Mouse (Mus musculus) limb, embryonic 13.5 days (tissue): ENCODE data around the gene Prss57. TPM values are rescaled to one million over a fixed set of nuclear protein-coding genes. Genes with fewer than 3 reads are reported as not detected.

Experiments used
- ATAC-seq: fragments of 200-750 bp; cut with Nextera tagmentation; 2 replicates; pipeline ENCODE4 v1.8.0; 2017; ENCODE audit warnings: low read depth, moderate number of reproducible peaks, moderate TSS enrichment; ENCODE audit not compliant: low FRiP score
- H3K27ac ChIP-seq: fragments of 300-500 bp; sonication (generic); 2 replicates; pipeline ENCODE4 v1.5.1; 2015; ENCODE audit warnings: inconsistent platforms, mild to moderate bottlenecking, moderate library complexity
- H3K27me3 ChIP-seq: fragments of 300-500 bp; sonication (generic); 2 replicates; pipeline ENCODE4 v1.6.1; 2015; ENCODE audit warnings: mild to moderate bottlenecking, inconsistent platforms
- H3K36me3 ChIP-seq: fragments of 300-500 bp; sonication (generic); 2 replicates; pipeline ENCODE4 v1.6.1; 2015; ENCODE audit warnings: inconsistent platforms, mild to moderate bottlenecking, moderate library complexity
- H3K4me1 ChIP-seq: fragments of 300-500 bp; sonication (generic); 2 replicates; pipeline ENCODE4 v1.6.1; 2015; ENCODE audit warnings: inconsistent platforms
- H3K4me2 ChIP-seq: fragments of 300-500 bp; sonication (generic); replicated peaks from 2 replicates; pipeline ENCODE4 v1.6.1; 2015; ENCODE audit warnings: inconsistent platforms, mild to moderate bottlenecking, moderate library complexity
- H3K4me3 ChIP-seq: fragments of 300-500 bp; sonication (generic); 2 replicates; pipeline ENCODE4 v1.5.1; 2015; ENCODE audit warnings: moderate library complexity, mild to moderate bottlenecking, inconsistent platforms
- H3K9ac ChIP-seq: fragments of 300-500 bp; sonication (generic); 2 replicates; pipeline ENCODE4 v1.6.1; 2015; ENCODE audit warnings: mild to moderate bottlenecking, inconsistent platforms
- H3K9me3 ChIP-seq: fragments of 300-500 bp; sonication (generic); 2 replicates; pipeline ENCODE4 v1.6.1; 2016; ENCODE audit warnings: inconsistent platforms
- WGBS: fragments of 180-500 bp; shearing (Covaris S2); methylation state at CpG from one replicate; pipeline ENCODE4 v1.1.7; 2015; 5-methylcytosine and 5-hydroxymethylcytosine counted together
- polyA plus RNA-seq: library from polyadenylated mRNA; unstranded; fragments of >200 nt; fragmentation: Nextera tagmentation; extraction: Ambion mirVana; gene quantifications from 2 replicates; pipeline ENCODE4 v1.2.1, GENCODE M21; 2015

The Prss57 gene
- polyA plus RNA-seq, 1 experiment from 2014 or later, result 0.11 TPM

DNA sequence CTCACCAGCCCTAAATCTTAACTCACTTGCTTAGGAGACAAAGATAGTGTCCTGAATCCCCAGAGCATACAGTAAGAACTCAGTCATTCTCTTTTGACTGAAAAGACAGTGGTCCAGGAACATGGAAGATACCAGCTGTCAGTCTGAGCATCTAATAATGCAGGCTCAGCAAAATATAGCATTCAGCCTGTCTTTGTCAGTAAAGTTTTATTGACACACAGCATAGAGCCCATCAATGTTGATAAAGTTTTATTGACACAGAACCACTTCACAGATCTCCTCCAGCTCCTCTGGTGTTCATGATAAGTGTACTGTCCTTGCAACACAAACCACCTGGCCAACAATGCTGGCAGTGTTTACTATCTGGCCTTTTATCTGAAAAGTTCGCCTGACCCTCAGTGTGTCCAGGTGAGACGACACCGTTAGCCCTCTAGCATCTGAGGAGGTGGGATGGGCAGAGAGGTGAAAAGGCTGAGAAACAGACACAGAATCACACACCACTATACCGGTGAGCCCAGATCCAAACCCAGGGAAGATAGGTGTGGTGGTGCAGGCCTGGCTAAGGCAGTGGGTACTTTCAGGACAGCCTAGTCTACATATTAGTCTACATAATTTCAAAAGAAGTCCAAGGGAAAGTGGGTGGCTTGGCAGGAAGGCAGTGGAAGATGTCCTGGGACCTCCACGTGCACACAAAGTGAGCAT lies 1.7 kb upstream of the Prss57 start:
- WGBS, result 85% methylated on average over 5 of the region's 5 CpGs
- H3K27ac ChIP-seq, result no peak overlapping the region
- H3K9me3 ChIP-seq, result no peaks in the 10 kb centered on the region
- peaks cover 21% of the 10 kb centered on the region for H3K4me1 ChIP-seq
- H3K4me2 ChIP-seq, result no peak overlapping the region
- no peaks in the 10 kb centered on the region; the same call in 1 of the 2 replicates for H3K27me3 ChIP-seq
- no peak overlapping the region for H3K4me3 ChIP-seq
- ATAC-seq, result no peak
- H3K9ac ChIP-seq, result no peak overlapping the region
- no peaks in the 10 kb centered on the region; the same call in 1 of the 2 replicates for H3K36me3 ChIP-seq

- H3K27ac ChIP-seq, result no peak overlapping the region
- WGBS, result 60% methylated on average over 2 of the region's 2 CpGs
Measured at GRCm38 (mm10) chr10:79789581-79789980, 1.2 kb downstream of the Prss57 start.

GRCm38 (mm10) chr10:79788386-79789158 lies 2.2 kb downstream of the Prss57 start:
- H3K9me3 ChIP-seq, result no peaks in the 10 kb centered on the region
- H3K4me2 ChIP-seq, result no peak overlapping the region
- no peak overlapping the region for H3K27ac ChIP-seq
- peaks cover 15% of the 10 kb centered on the region for H3K27me3 ChIP-seq
- no peak for ATAC-seq
- 0 out of 2 replicates have a peak, but pooled peaks cover 4% of the 10 kb centered on the region for H3K4me1 ChIP-seq
- H3K36me3 ChIP-seq, result no peaks in the 10 kb centered on the region
- no peak overlapping the region for H3K4me3 ChIP-seq
- H3K9ac ChIP-seq, result no peak overlapping the region
- WGBS, result 31% methylated on average over 7 of the region's 7 CpGs

More at GRCm38 (mm10) chr10:79789581-79789980, 1.2 kb downstream of the Prss57 start:
- H3K27me3 ChIP-seq, result peaks cover 8% of the 10 kb centered on the region
- no peak overlapping the region for H3K4me2 ChIP-seq
- no peak overlapping the region for H3K9ac ChIP-seq
- peaks cover 8% of the 10 kb centered on the region for H3K4me1 ChIP-seq
- H3K4me3 ChIP-seq, result no peak overlapping the region
- H3K9me3 ChIP-seq, result no peaks in the 10 kb centered on the region
- no peaks in the 10 kb centered on the region for H3K36me3 ChIP-seq
- no peak for ATAC-seq

- H3K9me3 ChIP-seq, result no peaks in the 10 kb centered on the region
- H3K36me3 ChIP-seq, result no peaks in the 10 kb centered on the region
- peak overlapping the region; percentile 31; the same call in 1 of the 2 replicates for H3K9ac ChIP-seq
- peaks cover 18% of the 10 kb centered on the region for H3K4me1 ChIP-seq
- H3K27me3 ChIP-seq, result peaks cover 44% of the 10 kb centered on the region
- H3K4me2 ChIP-seq, result no peak overlapping the region
- H3K4me3 ChIP-seq, result no peak overlapping the region
- 36% methylated on average over 27 of the region's 27 CpGs for WGBS
- ATAC-seq, result no peak
- no peak overlapping the region for H3K27ac ChIP-seq
Measured at GRCm38 (mm10) chr10:79783920-79784800, 6.6 kb downstream of the Prss57 start.

GRCm38 (mm10) chr10:79783050-79783449 lies 7.7 kb downstream of the Prss57 start:
- H3K9me3 ChIP-seq, result no peaks in the 10 kb centered on the region
- WGBS, result 70% methylated on average over 7 of the region's 7 CpGs
- ATAC-seq, result no peak
- H3K27me3 ChIP-seq, result peaks cover 55% of the 10 kb centered on the region
- H3K4me2 ChIP-seq, result no peak overlapping the region
- H3K9ac ChIP-seq, result no peak overlapping the region
- no peak overlapping the region for H3K27ac ChIP-seq
- H3K4me3 ChIP-seq, result no peak overlapping the region
- H3K36me3 ChIP-seq, result no peaks in the 10 kb centered on the region
- H3K4me1 ChIP-seq, result peaks cover 28% of the 10 kb centered on the region

- no peak overlapping the region for H3K4me3 ChIP-seq
- no peak overlapping the region for H3K4me2 ChIP-seq
- no peak overlapping the region for H3K9ac ChIP-seq
- no peak for ATAC-seq
- H3K4me1 ChIP-seq, result peaks cover 39% of the 10 kb centered on the region
- H3K27ac ChIP-seq, result no peak overlapping the region
- WGBS, result 48% methylated on average over 5 of the region's 5 CpGs
- no peaks in the 10 kb centered on the region for H3K36me3 ChIP-seq
- H3K9me3 ChIP-seq, result no peaks in the 10 kb centered on the region
- peaks cover 62% of the 10 kb centered on the region for H3K27me3 ChIP-seq
Measured at GRCm38 (mm10) chr10:79781956-79782355, 8.8 kb downstream of the Prss57 start.

DNA sequence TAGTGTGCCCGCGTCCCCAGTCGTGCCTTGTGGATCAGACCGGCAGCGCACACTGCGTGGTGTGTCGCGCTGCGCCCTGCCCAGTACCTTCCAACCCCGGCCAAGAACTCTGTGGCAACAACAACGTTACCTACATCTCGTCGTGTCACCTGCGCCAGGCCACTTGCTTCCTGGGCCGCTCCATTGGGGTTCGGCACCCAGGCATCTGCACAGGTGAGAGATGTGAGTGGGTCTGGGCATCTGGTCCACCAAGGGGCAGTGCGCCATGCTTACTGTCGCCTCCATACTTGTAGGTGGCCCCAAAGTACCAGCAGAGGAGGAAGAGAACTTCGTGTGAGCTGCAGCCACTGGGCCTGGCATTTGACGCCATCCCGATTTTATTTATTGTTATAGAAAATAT lies 9.6 kb downstream of the Prss57 start:
- peak overlapping the region; percentile 44 for H3K4me3 ChIP-seq
- peaks cover 44% of the 10 kb centered on the region for H3K4me1 ChIP-seq
- WGBS, result 26% methylated on average over 21 of the region's 21 CpGs
- no peak overlapping the region for H3K27ac ChIP-seq
- no peak overlapping the region for H3K9ac ChIP-seq
- H3K4me2 ChIP-seq, result peak overlapping the region; percentile 77
- no peaks in the 10 kb centered on the region for H3K36me3 ChIP-seq
- no peak for ATAC-seq
- H3K27me3 ChIP-seq, result peaks cover 66% of the 10 kb centered on the region
- no peaks in the 10 kb centered on the region for H3K9me3 ChIP-seq

GRCm38 (mm10) chr10:79780664-79781015 lies 10.1 kb downstream of the Prss57 start:
- peak; percentile 26; the same call in 1 of the 2 replicates for ATAC-seq
- H3K27me3 ChIP-seq, result peaks cover 65% of the 10 kb centered on the region

GRCm38 (mm10) chr10:79779784-79780663 lies 10.7 kb downstream of the Prss57 start:
- Histone ChIP-seq H3K9me3 (peaks cover 4% of the 10 kb centered on the region; the same call in 1 of the 2 replicates), H3K4me1 (peaks cover 44% of the 10 kb centered on the region), H3K27me3 (peaks cover 62% of the 10 kb centered on the region), H3K36me3 (no peaks in the 10 kb centered on the region), H3K4me2 (peak overlapping the region; percentile 77), H3K4me3 (peak overlapping the region; percentile 44), H3K9ac (no peak overlapping the region), H3K27ac (no peak overlapping the region)
- ATAC-seq, result peak; percentile 89
- WGBS, result 2% methylated on average over 55 of the region's 55 CpGs

More at GRCm38 (mm10) chr10:79780664-79781015, 10.1 kb downstream of the Prss57 start:
- H3K9ac ChIP-seq, result no peak overlapping the region
- no peaks in the 10 kb centered on the region for H3K9me3 ChIP-seq
- H3K27ac ChIP-seq, result no peak overlapping the region
- no peaks in the 10 kb centered on the region for H3K36me3 ChIP-seq
- peak overlapping the region; percentile 77 for H3K4me2 ChIP-seq
- H3K4me1 ChIP-seq, result peaks cover 44% of the 10 kb centered on the region
- WGBS, result 0% methylated on average over 13 of the region's 13 CpGs
- H3K4me3 ChIP-seq, result peak overlapping the region; percentile 44

GRCm38 (mm10) chr10:79779193-79779592 lies 11.6 kb downstream of the Prss57 start:
- Histone ChIP-seq H3K4me2 (0 out of 2 replicates have a peak overlapping the region, but pooled peaks have one; percentile 77), H3K36me3 (no peaks in the 10 kb centered on the region), H3K9me3 (peaks cover 6% of the 10 kb centered on the region; the same call in 1 of the 2 replicates), H3K4me1 (peaks cover 44% of the 10 kb centered on the region), H3K9ac (no peak overlapping the region), H3K27ac (no peak overlapping the region), H3K4me3 (no peak overlapping the region), H3K27me3 (peaks cover 54% of the 10 kb centered on the region)
- no peak for ATAC-seq
- WGBS, result 13% methylated on average over 2 of the region's 2 CpGs

DNA sequence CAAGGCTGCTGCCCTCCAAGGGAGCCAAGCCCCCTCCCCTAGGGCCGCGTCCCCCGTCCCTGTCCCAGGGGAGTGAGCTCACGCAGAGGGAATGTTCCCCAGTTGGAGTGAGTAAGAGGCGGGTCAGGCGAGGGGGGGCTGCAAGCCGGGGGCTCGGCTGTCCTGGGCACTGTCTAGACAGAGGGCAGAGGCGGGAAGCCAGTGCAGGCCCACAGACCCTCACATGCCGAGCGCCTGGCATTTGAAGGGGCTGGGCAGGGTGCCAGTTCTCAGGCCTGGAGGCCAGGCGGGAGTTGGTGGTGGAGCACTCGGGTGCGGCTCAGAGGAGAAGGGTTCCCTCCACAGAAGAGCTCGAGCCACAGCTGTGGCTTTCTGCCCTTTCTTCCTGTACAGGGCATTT lies 12.8 kb downstream of the Prss57 start:
- Histone ChIP-seq H3K9ac (0 out of 2 replicates have a peak overlapping the region, but pooled peaks have one; percentile 43), H3K27ac (peak overlapping the region; percentile 28; the same call in 1 of the 2 replicates), H3K9me3 (peaks cover 6% of the 10 kb centered on the region; the same call in 1 of the 2 replicates), H3K4me2 (peak overlapping the region; percentile 81), H3K4me3 (peak overlapping the region; percentile 54), H3K27me3 (peaks cover 49% of the 10 kb centered on the region), H3K36me3 (no peaks in the 10 kb centered on the region), H3K4me1 (peaks cover 44% of the 10 kb centered on the region)
- no peak for ATAC-seq
- 13% methylated on average over 15 of the region's 15 CpGs for WGBS
